Mouse (Mus musculus) bone marrow macrophage, adult 2 months (primary cell): ENCODE data around the gene Psmc3ip.

Source experiments
- CTCF ChIP-seq: IDR thresholded peaks from 2 replicates; pipeline ENCODE4 v1.5.1; 2012; ENCODE audit warnings: low read depth, mild to moderate bottlenecking, low read length, moderate library complexity
- POLR2A ChIP-seq: IDR thresholded peaks from 2 replicates; pipeline ENCODE4 v1.6.1; 2012; ENCODE audit warnings: mild to moderate bottlenecking, low read depth, low read length, borderline replicate concordance

DNA sequence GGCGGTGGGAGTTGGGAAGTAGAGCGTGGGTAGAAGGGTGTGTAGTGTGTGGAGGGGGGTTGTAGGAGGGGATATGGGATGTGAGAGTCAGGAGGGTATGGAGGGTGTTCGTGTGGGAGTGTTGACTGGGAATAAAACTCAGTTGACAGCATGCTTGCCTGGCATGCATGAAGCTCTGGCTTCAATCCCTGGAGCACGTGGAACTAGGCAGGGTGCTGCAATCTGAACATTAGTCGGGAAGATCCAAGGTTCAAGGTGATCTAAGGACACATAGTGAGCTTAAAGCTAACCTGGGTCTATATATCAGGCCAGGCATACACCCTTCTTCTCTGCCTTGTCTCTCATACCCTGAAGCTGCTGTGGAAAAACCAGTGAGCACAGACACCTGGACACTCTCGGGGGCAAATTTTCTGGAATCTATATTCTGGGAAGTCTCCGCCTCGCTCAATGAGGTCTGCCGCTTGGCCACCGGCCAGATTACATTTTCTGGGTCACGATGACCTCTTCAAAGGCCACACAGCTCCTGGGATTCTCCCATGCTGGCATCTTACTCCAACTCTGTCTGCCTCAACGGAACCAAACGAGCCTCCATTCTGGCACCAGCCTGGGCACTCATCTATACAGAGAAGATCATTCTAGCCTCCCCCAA, 39.1 kb upstream of the Psmc3ip start:
- TF ChIP-seq CTCF = no peak
- no peak for TF ChIP-seq POLR2A
